Mouse (Mus musculus): ENCODE measurements around the gene Dhdh.

DNA sequence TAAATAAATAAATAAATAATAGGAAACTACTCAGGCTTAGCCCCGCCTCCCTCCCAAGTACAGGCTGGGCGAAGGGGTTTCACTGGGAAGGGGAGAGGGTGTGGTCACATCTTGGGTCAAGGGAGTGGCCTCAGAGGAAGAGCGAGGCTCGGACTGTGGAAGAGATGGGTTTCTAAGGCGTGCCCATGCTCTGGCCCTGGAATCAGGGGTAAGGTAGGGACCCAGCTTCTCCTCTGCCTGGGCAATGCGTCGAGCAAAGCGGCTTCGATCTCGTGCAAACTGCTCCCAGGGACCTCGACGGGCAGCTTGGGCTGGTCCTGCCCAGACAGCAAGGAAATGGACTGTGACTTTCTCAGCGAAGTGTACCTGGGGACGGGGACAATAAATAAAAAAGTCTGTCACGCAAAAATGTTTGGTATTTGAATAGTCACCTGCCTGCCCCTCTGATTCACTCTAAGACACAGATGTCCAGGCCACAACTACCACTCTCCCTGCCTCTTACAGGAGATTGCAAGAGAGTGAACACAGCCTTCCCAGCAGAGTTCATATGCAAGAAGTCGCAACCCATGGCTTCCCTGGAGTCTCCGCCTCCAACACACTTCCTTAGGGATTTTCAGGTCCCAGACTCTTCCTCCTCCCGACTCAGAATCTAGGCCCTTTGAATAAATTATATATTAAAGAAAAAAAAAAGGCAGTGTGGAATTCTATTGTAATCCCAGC, 34.5 kb upstream of the Dhdh start:
- TF ChIP-seq CTCF (conservative IDR thresholded peaks at IDR 0.05; ENCODE audit: low read length): no peak
- TF ChIP-seq POU5F1 (IDR thresholded peaks at IDR 0.05; ENCODE audit: borderline replicate concordance, low read length): no peak

All from E14TG2a.4 (cell line).